Mouse (Mus musculus) layer of hippocampus, postnatal 10 days (tissue): ENCODE data around the gene Pygb. TPM values are rescaled to one million over a fixed set of nuclear protein-coding genes. Genes with fewer than 3 reads are reported as not detected.

Experiments used
- DNase-seq, 2 experiments: peaks; one replicate each; pipeline ENCODE4 v3.0.0; 2021; ENCODE audit warnings: low spot score in 2 of 2
- long read RNA-seq: library from polyadenylated mRNA; stranded (forward); transcript quantifications from one replicate; pipeline ENCODE4 v2.0.0, GENCODE M21; 2023
- total RNA-seq, 2 experiments: library from RNA; stranded (reverse); gene quantifications; 2 replicates each; pipeline ENCODE4 v1.2.3; 2021

Pygb gene
- 100 to 1,000 TPM; 190 to 196 TPM for total RNA-seq
- long read RNA-seq, transcript Pygb-201 (20 exons, 3,909 nt): major isoform, 96 of 128 reads
- long read RNA-seq, partial matches to known transcripts: 22 of 128 reads
- long read RNA-seq, other reads (novel, unspliced or antisense): 9 of 128 reads

DNA sequence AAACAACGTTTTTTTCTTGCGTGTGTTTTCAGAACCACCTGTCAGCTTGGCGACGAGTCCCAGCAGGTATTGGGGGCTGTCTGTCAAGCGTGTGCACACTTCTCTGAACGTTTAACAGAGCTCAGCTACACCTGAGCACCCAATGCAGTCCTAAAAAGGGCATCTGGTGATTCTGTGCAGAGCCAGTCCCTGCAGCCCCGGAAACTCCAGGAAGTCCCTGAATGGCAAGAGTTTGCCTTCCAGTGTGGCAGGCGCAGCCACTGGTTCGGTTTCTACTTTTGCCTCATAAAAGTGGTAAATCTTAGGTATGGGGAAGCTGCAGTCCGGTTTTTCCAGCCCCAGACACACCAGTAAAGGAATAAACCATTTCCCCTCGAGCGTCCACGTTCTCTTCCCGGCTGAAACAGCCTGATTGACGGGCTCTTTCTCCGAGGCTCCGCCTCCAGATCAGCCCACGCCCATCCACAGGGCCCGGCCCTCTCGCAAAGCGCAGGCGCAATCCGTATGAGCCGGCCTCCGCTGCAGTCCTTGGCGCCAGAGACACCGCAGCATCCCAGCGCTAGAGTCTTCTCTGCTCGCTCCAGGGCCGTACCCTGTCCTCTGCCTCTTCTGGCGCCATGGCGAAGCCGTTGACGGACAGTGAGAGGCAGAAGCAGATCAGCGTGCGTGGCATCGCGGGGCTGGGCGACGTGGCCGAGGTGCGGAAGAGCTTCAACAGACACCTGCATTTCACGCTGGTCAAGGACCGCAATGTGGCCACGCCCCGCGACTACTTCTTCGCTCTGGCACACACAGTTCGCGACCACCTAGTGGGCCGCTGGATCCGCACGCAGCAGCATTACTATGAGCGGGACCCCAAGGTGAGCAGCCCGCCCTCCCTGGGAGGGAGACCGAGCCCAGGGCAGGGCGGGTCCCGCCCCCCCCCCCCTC is at the start of gene Pygb:
Gene Pygb (plus strand): TSS at position 485 of the 930 bp plus-strand sequence.
- DNase-seq: peak; percentile 81 to 88

DNA sequence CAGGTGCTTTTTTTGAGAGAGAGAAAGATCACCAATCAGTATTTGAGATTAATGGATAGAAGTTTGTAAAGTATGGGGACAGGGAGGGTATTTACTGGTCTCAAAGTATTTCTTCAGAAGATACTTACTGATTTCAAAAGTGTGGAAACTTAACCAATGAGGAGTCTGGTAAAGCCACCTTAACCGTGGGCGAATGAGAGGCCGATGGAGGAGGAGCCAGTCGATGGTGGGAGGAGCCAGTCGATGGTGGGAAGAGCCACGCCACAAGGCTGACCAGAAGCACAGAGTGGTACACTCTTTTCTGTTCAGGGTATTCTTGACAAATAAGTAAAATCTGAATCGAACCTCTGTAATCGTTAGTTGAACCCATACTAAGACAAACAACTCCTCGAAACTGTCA is 48.7 kb upstream of the Pygb start:
- DNase-seq: no peak

DNA sequence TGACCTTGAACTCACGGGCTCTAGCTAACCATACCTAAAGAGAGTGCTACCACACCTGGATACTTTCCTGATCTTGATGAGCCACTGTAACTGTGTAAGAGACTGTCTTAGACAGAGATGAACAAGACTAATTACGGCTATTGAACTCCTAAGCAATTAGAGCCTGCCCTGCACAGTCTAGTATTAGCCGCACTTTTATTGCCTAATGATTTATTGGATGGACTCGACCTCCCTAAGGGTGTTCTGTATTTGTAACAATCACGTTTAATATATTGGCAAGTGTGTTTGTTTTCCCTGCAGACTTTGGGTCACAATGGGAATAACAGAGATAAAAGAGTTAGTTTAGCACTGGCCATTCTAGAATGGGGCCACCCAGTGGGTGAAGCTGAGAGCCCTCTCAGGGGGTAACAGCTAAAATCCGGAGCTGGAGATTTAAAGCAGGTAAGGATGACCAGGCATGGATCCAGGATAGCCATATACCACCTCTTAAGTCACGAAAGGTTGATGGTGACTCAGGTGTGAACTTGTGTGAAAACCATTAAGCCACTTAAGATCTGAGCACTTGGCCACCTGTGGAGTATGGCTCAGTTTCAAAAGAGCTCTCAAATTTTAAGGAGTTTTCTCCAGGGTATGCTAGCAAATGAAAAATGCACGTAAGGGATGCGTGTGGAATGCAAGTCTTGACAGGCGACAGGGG is 46.2 kb upstream of the Pygb start:
- DNase-seq: no peak

DNA sequence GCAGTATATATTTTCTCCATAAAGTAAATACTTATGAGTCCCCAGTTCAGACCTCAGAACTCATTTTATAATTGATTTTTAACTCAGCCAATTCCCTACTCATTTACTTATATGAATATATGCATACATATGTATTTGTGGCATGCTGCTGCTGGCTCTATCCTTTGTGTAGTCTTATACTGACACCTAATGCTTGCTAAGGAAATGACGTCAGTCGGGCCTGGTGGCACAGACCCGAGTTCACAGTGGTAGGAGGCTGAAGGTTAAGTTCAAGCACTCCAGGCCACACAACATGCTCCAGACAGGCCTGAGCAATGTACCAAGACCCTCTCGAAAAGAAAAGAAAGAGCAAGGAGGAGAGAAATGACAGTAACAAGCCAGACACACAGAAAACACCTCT is 45.1 kb upstream of the Pygb start:
- DNase-seq: no peak

DNA sequence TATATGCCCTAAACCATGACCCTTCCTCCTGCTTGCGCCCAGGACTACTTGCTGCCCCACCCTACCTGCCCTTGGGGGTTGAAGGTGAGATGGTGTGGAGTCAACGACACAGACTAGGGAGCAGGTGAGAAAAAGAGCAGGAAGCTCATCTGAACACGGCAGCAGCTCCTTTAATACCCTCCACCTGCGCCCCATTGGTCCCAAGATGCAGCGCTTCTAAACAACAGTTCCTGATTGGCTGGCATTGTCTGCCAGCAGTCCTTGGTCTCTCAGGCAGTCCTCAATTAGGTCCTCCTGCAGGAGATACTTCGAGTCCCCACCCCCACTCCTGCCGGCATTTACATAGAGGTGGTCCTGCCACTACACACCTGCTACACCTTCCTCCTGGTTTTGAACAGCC is 41.5 kb upstream of the Pygb start:
- no peak for DNase-seq

DNA sequence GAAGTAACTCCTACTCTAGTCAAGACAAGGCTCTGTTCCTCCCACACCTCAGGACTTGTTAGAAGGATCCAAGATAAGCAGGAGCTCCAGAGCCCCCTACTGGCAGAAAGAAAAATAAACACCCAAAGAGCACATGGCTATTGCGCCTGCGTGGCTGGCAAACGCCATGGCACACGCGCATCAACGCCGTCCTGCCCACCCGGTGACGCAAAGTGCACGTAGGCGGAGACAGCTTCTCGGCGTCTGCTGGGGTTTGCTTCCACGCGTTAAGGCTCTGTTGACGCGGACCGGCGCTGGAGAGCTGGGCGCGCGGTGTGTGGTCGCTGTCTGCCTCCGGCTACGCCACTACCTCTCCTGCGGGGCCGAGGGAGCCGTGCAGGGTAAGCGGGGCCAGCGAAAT is 37.7 kb upstream of the Pygb start, which contains the start of gene Entpd6:
Gene Entpd6 (plus strand): TSS at position 189 of the 400 bp plus-strand sequence.
- DNase-seq: peak; percentile 96

DNA sequence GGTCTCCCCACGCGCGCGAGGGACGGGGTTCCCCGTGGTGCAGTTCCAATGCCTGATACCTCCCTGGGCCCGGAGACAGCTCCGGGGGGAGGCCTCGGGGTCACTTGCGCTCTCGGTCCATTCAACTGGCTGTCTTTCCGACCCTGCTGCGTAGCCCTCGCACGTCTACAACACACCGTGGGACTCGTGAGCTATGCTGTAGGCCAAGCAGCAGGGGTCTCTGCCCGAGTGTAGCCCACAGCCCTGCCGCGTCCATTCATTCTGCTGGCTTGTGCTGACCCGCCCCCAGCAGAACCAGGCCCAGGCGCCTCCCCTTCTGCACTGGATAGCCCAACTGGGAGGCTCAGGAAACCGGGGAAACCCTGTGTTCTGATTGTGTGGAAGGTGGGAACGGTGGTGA is 37.3 kb upstream of the Pygb start:
- DNase-seq: no peak

DNA sequence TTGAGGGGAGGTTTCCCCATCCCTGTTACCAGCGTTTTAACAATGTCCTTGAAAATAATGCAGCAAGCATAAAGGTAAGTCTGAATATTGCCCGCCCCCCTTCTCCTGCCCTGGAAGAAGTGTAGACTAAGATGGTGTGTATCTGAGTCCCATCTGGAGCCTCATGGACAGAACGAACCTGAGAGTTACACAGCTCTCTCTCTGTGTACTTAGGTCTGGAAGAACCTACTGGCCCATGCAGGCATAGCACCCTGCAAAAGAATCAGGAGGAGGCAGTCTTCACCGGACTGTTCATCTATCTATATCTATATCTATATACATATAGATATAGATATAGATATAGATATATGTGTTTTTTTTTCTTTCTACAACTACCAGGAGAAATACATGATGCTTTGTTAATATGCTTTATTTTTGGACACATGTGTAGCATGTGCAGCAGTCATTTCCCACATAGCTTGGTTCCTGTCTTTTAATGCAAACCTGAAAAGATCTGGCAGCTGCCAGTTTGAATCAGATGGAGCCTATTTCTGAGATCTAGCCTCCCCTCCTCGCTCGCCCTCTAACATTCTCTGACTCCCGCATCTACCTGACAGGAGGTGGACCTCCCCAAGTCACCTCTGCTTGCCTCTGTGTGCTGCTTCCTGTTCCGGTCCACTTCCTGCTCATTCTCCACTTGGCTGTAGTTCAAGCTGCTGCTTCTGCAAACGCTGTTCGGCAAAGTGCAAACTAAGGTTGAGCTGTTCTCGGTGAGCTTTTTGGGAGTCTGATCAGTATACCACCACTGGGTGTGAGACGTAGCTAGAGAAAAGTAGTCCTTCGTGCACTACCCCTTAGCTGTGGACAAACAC is 36.2 kb upstream of the Pygb start:
- no peak for DNase-seq

DNA sequence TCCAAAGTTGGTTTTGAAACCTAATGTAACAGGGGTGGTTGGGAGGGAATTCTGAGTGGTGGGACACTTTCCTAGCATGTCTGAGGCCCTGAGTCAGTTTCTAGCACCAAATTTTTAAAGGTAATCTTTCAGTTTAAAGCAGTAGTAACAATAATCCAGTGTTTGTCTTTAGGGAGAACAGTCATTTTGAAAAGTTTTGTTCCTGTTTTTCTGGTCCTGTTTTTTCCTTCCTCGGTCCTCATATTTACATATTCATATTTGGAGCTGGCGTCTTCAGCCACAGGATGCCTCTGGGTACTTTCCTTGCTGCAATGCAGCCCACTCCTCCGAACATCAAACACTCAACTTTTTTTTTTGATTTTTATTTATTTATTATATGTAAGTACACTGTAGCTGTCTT is 31.5 kb upstream of the Pygb start:
- no peak for DNase-seq

DNA sequence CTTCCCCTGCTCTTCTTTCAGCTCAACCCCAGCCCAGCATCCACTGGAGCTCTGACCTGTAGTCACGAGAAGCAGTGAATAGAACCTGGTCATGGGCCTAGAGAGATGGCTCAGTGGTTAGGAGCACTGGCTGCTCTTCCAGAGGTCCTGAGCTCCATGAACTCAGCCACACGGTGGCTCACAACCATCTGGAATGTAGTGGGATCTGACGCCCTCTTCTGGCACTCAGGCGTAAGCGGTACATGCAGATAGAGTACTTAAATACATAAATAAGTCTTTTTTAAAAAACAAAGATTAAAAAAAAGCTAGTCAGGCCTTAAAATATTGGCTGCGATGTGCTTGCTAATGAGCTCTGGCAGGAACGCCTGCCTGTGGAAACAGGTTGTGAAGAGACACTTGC is 25.1 kb upstream of the Pygb start:
- no peak for DNase-seq

DNA sequence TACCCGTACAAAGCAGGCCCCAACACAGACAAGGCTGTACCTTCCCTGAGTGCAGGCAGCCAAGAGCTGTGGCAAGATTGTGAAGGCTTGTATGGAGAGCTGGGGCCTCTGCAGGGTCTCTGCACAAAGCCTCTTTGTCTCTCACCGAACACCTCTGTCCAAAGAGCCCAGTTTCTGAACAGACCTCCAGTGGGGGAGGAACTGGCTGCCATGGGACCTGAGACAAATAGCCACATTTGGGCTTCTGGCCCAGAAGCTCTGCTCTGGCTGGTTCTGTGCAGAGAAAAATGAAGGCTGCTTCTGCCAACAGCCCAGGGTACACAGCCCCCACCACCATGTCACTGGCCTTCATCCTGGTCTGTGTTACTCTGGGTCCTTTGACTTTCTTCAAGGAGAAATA is 20.9 kb upstream of the Pygb start:
- DNase-seq: peak; percentile 61 to 68

DNA sequence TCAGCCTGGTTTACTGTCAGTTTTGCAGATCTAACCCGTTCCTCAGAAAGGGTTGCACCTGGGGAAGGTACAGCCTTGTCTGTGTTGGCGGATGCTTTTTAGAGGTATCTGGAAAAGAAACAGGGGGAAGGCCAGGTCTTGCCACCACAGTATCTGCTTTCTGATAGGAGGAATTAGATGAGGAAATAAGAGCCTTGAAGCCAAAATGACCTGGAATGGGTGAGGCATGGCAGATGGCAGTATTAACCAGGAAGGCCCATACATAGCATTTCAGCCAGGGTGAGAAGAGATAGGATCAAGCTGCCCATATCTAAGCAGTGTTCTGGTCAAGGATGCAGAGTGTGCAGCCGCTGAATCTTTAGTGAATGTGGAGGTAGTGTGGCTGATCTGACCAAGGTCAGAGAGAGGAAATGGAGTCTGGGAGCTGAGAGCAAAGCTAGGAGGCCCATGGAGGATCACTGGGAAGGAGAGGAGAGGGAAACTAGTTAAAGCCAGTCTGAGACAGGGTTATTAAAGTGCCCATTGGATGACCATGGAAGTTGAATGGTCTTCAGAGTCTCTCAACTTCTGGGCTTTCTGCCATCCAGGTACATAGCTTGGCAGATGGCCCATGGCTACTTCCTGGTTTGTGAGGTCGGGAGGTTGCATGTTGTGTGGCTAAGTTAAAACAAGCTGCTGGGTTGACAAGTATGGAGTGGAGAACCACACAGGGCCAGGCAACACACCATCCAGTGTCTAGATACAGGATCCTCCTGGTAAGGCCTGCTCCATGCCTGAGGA is 20.3 kb upstream of the Pygb start:
- no peak for DNase-seq

DNA sequence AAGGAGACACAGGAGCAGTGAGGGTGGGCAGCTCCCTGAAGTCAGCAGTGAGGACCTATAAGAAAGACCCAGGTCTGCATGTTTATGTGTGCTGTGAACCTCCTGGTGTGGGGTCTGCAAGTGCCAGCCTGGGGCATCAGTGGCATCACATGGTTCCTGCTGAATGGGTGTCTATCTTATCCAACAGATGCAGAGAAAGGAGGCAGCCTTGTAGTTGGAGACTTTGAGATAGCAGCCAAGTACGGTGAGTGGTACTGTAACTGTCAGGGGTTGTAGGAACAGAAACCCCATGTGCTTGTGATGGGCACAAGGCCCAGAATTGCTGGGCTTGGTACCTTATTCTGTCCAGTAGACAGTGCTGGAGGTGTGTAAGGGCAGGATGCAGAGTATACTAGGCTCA is 17.9 kb upstream of the Pygb start:
- DNase-seq: no peak

DNA sequence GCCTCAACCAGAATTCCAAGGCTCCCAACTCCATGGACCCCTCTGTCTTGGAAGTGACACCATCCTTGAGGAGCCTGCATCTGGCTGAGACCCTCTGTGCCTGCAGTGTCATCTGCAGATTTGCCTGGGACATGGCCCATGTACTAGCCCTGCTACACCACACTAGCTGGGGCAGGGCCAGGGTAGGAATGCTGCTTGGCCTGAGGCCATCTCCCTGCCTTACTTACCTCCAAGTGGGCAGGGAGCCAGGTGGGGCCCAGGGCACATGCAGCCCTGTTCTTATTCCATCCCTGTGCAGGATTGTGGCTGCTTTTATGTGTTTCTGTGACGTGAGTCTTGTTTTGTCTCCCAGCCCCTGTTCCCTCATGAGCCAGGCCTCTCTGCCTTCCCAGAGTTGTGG is 15.8 kb upstream of the Pygb start:
- DNase-seq: peak in 1 of 2 experiments; percentile 54

DNA sequence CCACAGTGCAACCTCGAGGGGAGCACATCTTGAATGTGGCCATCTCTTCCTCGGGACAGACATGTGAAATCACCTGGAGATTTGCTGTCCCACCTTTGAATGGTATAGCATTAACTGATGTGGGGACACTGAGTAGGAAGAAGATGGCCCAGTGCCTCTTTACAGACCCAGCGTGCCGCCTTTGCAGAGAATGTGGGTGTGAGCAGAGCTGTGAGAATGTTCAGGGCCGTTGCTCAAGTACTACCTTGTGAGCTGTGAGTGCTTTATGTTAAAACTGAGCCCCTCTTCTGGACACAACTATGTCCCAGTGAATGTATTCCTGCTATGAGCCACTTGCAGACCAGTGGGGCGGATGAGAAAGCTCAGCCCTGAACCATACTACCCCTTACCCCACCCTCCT is 15.4 kb upstream of the Pygb start:
- no peak for DNase-seq

DNA sequence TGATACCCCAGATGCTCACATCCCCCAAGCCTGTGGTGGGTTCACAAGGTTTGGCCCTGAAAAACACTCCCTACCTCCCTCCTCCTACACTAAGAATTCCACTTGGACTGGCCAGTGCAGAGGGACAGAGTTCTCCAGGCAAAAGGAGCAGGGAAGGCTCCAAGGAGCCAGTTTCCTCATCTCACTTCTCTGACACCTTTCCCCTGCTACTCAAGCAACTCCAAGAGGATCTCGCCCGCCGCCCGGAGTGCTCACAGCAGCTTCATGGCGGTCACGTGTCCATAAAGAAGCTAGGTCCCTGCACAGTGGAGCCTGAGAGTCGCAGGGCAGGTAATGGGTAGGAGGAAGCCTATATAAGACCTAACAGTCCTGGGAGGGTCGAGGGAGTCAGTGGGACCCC is 14.5 kb upstream of the Pygb start:
- DNase-seq: no peak

DNA sequence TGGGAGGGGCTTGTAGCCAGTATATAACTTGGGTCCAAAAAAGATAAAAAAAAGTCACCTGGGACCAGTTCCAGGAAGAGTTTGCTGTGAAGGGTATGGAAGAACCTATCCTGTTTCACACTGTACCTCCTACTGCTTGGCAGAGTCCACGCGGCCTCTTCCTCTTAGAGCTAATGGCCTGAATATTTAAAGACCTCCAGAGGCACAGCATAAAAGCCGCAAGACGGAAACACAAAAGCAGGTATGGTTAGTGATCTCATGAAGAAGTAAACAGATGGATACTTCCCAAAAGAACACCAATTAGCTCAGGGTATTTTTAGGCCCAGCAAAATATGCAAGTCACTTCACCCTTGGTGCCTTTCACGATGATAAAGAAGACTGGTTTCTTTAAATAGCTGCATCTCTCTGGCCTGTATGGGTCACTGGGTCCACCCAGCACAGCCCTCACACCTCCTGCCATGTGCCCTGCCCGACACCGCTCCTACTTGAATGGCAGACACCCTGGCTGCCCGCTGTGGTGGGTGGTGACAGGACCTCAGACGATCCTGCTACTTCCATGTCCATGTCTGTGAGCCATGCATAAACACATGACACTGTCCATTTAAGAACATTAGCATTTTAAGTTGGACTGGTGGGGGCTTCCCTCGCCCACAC is 13.9 kb upstream of the Pygb start:
- no peak for DNase-seq

DNA sequence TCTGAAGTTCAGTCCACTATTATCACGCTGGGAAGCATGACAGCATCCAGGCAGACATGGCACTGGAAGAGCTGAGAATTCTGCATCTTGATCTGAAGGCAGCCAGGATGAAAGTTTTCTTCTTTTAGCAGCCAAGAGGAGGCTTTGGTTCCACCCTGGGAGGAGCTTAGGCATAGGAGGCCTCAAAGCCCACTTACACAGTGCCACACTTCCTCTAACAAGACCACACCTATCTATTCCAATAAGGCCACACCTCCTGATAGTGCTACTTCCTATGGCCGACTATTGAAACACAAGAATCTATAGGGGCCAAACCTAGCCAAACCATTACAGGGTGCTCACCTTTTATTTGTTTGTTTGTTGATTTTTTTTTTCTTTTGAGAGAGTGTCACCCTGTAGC is 3.7 kb upstream of the Pygb start:
- DNase-seq: no peak

DNA sequence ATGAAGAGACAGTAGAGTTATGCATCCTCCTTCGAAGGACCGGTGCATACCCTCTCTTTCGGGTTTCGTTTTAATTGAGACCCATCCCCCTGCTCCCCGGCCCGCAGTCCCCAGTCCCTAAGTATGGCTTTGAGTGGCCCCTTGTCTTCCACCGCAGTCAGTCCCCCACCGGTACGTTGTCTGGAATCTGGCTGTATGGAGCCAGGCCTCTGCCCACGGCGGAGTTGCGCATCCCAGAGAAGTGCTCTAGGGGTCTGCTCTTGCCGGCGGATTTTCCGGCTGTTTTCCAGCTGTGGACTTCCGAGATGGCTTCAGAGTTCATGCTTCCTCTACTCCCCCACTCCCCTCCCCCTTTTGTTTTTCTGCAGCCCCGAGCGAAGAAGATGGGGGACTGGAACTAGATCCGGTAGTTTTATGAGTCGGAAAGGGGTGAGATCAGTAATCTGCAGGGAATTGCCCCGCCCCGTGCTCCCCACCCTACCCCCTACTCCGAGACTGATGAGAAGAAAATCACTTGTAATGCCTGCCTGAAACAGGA is 768 bp downstream of the Pygb start:
- peak in 1 of 2 experiments; percentile 27 for DNase-seq
